Mouse (Mus musculus): ENCODE measurements around the gene Tbx3.

DNA sequence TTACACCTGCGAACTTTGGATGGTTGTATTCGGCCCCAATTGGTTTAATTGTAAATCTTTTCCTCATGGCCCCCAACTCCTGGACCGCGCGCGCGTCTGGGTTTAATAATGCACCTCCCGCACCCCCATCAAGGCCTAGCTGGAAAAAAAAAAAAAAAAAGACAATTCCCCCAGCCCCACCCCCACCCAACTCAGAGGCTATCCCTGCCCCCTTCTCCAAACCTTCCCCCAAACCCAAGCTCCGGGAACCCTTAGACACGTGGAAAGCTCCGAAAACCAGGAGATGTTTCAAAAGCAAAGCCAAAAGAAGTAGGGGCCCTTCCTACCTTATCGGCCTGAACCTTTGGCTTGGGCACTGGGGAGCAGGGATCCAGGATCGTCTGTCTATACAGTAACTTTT is 8.1 kb upstream of the Tbx3 start:
- TF ChIP-seq CTCF (IDR thresholded peaks at IDR 0.05; ENCODE audit: low read depth) (no peak), EP300 (IDR thresholded peaks at IDR 0.05; ENCODE audit: low read depth) (no peak)

Data from heart, postnatal 0 days (tissue).